Mouse (Mus musculus) T-helper 1 cell (primary cell): ENCODE measurements around the gene Abcc5.
"Not testable (repeated sequence)": the region's sequence is repeated elsewhere in the genome, so short reads cannot be mapped to it uniquely, and the experiment has no call there.

Source experiments
- in situ Hi-C: fragments of 300-600 bp; cut with MboI, MseI; formaldehyde crosslinking; loops from one replicate; pipeline ENCODE4 v1.15.1; 2025; ENCODE audit warnings: high pct_unique_total_duplicates

Gene Abcc5

DNA sequence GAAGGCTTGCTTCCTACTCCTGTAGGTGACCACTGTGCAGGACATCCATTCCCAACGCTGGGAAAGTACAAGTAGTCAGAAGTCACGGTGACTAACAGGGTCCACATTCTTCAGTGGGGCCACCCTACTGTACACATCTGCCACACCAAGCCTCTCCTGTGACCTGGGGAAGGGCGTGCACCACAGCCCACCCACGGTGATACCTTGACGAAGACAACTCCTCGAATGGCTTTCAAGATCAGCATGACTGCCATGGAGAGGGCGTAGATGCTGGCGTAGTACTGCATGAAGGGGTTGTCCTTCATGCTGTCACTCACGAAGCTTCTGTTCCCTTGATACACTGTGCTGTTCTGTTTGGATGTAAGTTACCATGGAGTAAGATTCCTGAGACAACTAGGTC, 58.0 kb downstream of the Abcc5 start:
- in situ Hi-C loops = no loop called here

GRCm38 (mm10) chr16:20362121-20362520, 64.1 kb downstream of the Abcc5 start:
- in situ Hi-C loops = no loop called here

DNA sequence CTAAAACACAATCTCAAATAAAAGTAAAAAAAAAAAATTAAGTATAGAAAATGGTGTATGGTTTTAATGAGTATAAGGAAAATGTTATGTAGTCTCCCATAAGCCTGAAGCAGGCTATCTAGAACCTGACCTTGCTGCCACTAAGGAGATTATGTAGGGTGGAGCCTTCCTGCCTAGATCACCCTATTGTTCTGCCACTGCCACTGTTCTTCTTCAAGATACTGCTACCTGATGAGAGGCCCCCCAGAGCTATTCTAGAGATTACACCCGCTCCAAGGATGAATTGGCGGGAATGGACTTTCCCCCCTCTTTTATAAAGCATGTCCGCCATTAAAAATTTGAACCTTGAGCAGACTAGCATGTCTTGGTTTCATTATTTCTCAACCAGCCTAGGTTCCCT, 64.7 kb downstream of the Abcc5 start:
- in situ Hi-C loops = not testable (repeated sequence)

- in situ Hi-C loops = no loop called here
Observed at GRCm38 (mm10) chr16:20359643-20360295, 66.4 kb downstream of the Abcc5 start.

DNA sequence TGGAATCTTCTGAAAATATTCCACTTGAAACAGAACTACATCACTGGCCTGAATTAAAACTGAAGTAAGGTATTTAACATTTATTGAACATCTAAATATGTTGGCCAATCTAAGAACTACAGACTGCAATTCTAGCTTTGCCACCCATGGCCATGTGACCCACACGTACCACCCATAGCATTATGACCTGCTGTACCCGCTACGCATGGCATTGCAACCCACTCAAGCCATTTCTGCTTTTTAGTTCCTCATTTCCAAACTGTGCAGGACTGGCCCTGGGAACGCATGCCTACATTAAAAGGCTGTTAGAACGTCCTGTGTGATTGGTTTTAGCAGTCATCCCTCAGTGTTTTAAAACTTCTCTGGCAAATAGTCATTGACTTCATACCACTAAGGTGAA, 68.4 kb downstream of the Abcc5 start:
- in situ Hi-C loops = no loop called here

- in situ Hi-C loops = no loop called here
Observed at GRCm38 (mm10) chr16:20354762-20355161, 71.4 kb downstream of the Abcc5 start.

DNA sequence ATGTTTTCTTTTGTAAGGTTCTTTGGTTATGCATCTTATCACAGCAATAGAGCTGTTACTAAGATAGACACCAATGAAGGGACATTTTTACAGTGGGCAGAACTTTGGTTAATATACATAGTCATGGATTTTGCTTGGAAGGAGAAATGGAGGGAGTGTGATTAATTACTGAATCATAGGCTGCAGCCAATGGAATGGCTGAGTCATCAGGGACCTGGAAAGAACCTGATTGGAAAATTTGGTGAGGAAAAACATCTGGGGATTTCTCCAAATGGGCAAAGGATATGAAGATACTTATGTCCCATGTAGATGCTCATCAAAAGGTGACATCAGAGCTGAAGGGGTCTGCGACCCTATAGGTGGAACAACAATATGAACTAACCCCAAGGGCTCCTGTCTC, 72.2 kb downstream of the Abcc5 start:
- in situ Hi-C loops = no loop called here

- in situ Hi-C loops = no loop called here
Observed at GRCm38 (mm10) chr16:20345464-20345863, 80.7 kb downstream of the Abcc5 start.

- in situ Hi-C loops = loop anchor here (10.0 kb wide), 1 partner anchor 246 kb away; the partner anchor contains the start of gene Vwa5b2
Observed at GRCm38 (mm10) chr16:20338616-20339015, 87.6 kb downstream of the Abcc5 start.

GRCm38 (mm10) chr16:20334918-20335317, 91.3 kb downstream of the Abcc5 start:
- in situ Hi-C loops = loop anchor here (10.0 kb wide), 1 partner anchor 250 kb away; the partner anchor contains the start of gene Vwa5b2

GRCm38 (mm10) chr16:20328306-20328705, 97.9 kb downstream of the Abcc5 start:
- in situ Hi-C loops = no loop called here

DNA sequence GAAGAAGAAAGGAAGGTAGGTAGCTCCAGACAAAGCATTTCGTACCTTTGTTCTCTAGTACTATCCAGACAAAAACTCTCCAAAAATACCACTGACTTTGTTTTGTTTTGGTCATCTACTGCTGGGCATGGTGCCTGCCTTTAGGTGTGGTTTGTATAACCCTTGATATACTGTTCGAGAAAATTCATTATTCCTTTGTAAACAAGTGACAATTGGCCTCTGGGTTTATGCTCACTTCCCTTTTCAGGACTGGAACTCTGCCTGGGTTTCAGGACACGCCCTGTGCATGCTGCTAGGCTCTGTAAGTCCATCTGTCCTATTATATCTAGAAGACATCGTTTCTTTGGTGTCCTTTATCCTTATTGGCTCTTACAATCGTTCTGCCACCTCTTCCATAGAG, 100.9 kb downstream of the Abcc5 start, which contains the start of gene Cyp2ab1:
Gene Cyp2ab1 (minus strand): TSS at position 119 of the 400 bp plus-strand sequence.
- in situ Hi-C loops = no loop called here

GRCm38 (mm10) chr16:20323907-20324306, 102.3 kb downstream of the Abcc5 start:
- in situ Hi-C loops = no loop called here

GRCm38 (mm10) chr16:20322274-20322673, 103.9 kb downstream of the Abcc5 start:
- in situ Hi-C loops = no loop called here

- in situ Hi-C loops = no loop called here
Observed at GRCm38 (mm10) chr16:20316770-20317169, 109.4 kb downstream of the Abcc5 start.

GRCm38 (mm10) chr16:20315266-20315665, 110.9 kb downstream of the Abcc5 start:
- in situ Hi-C loops = no loop called here

DNA sequence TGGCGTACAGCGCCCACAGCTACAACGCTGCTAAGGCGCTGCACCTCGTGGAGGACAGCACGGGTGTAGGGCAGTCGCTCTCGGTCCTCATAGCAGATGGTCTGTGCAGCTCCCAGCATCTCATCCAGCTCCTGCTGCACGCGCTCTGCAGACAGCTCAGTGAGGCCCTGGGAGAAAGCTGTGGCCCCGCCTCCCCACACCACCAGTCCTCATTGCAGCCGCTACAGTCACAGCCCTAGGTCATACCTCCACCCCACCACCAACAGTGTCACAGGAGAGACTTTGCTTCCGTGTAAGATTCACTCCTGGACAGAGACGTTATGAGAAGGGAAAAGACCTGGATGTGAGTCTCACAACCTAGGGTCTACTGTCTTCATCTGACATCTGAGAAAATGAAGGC, 113.9 kb downstream of the Abcc5 start:
- in situ Hi-C loops = no loop called here

DNA sequence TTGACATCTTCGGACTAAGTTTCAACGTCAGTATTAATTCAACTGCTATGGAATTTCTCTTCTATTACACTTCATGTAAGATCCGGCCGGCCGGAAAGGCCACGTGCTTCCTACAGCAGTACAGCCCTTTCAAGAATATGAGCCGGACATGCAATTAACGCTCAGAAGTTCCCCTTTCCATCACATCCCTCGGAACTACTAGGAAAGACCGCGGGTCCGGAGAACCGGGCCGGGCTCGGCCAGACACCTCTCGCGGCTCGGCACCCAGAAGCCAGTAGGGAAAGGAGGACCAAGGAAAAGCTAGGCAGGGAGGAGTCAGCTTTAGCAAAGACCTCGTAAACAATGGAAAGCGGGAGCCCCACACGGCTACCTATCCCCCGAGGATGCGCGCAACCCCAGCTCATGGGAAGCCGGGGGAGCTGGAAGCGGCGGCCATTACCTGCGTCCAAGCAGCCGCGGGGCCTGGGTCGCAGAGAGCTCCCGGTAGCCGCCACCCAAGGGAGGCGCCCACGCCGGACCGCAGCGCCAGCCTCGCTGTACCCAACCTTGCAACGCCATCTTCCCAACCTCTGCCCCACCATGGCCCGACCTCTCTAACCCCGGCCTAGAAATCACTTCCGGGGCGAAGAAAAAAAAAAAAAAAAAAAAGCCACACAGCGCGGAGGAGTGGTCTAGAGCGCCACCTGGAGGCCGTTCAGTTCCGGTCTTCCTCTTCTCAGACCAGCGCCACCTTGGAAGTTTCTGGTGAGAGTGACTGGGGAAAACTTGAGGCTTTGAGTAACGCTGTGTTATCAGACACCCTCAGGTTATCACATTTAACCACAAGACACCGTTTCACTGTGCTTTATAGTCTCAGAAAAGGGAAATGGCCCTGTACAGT, 124.2 kb downstream of the Abcc5 start, which contains the start of gene Parl:
Gene Parl (minus strand): TSS at position 618 of the 880 bp plus-strand sequence.
- in situ Hi-C loops = loop anchor here (10.0 kb wide), 1 partner anchor 113 kb away; no protein-coding TSS in a partner anchor

- in situ Hi-C loops = loop anchor here (10.0 kb wide), 1 partner anchor 115 kb away; no protein-coding TSS in a partner anchor
Observed at GRCm38 (mm10) chr16:20300076-20300475, 126.1 kb downstream of the Abcc5 start.
